Mouse (Mus musculus) liver, adult 10 weeks (tissue): ENCODE measurements around the gene Gpx7. TPM values are rescaled to one million over a fixed set of nuclear protein-coding genes. Genes with fewer than 3 reads are reported as not detected.

ENCODE experiments used
- polyA plus RNA-seq: library from polyadenylated mRNA; stranded (reverse); fragments of 350-450 nt; fragmentation: Illumina TruSeq; extraction: RNeasy Lipid Tissue Mini Kit (QIAGEN cat#74804); gene quantifications from one replicate; pipeline ENCODE4 v1.2.3, GENCODE M21; 2014; ENCODE audit warnings: low read depth, low replicate concordance

The Gpx7 gene
- 0.93 TPM for polyA plus RNA-seq

GRCm38 (mm10) chr4:108406861-108407401 is at the start of gene Gpx7:
TSS of gene Gpx7 (minus strand) at chr4:108406961.

GRCm38 (mm10) chr4:108383183-108383714 is 23.5 kb downstream of the Gpx7 start, which contains the start of gene Shisal2a:
TSS of gene Shisal2a (minus strand) at chr4:108383349.

Other genes starting within 250 kb of the Gpx7 start
- gene Echdc2, start 241.5 kb downstream of the Gpx7 start, polyA plus RNA-seq, result 70.0 TPM
- 1.8 TPM for gene Zyg11a, start 188.9 kb downstream of the Gpx7 start, polyA plus RNA-seq
- gene Zyg11b, start 105.9 kb downstream of the Gpx7 start, polyA plus RNA-seq, result 26.8 TPM
- 13.2 TPM for gene Coa7, start 78.8 kb downstream of the Gpx7 start, polyA plus RNA-seq
- not detected for gene Shisal2a, start 23.6 kb downstream of the Gpx7 start, polyA plus RNA-seq
- gene Tut4, start 52.5 kb upstream of the Gpx7 start, polyA plus RNA-seq, result 26.6 TPM
- 17.1 TPM for gene Prpf38a, start 172.4 kb upstream of the Gpx7 start, polyA plus RNA-seq
- not detected for gene Orc1, start 172.5 kb upstream of the Gpx7 start, polyA plus RNA-seq
- 10.6 TPM for gene Cc2d1b, start 213.0 kb upstream of the Gpx7 start, polyA plus RNA-seq